Mouse (Mus musculus) T-helper 17 cell (primary cell): ENCODE measurements around the gene Alg5.

Experiments used
- in situ Hi-C, 2 experiments: fragments of 300-600 bp; cut with MboI, MseI; formaldehyde crosslinking; loops; 1 replicate in 1 of 2; 2 replicates in 1 of 2; pipeline ENCODE4 v1.15.1; 2025; ENCODE audit warnings: high pct_unique_total_duplicates in 2 of 2

Gene Alg5

GRCm38 (mm10) chr3:54773613-54774012 lies 38.3 kb downstream of the Alg5 start:
- in situ Hi-C loops = loop anchor here in 1 of 2 experiments (10.0 kb wide), 1 partner anchor 1179 kb away; no protein-coding TSS in a partner anchor

DNA sequence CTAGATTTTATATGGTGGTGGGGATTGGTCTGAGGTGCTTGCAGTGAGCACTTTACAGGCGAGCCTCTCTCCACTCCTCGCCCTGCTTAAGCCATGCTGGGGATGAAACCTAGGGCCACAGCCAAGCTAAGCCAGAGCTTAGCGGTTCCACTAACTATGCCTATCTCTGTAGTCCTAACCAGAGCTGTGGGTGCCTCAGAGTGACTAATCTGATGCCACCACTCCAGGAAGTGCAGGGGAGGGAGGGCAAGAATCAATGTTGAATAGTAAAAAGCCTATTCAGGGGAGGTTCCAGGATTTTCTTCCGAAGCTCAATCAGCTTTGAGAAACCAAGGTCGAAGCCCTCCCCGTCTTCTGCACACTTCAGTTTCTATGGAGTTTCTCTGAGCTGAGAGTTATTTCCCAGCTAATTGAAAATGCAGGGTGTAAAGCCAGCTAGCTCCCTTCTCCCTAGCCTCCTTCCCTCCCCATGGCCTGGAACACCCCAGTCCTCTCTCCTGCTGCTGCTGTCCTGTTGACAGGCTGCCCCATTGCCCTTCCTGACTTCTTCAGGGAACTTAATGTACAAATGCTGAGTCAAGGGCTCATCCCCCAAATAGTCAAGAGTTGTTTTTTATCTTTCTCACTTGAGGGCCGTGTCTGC lies 40.8 kb downstream of the Alg5 start:
- in situ Hi-C loops = loop anchor here in 1 of 2 experiments (10.0 kb wide), 1 partner anchor 1181 kb away; no protein-coding TSS in a partner anchor

DNA sequence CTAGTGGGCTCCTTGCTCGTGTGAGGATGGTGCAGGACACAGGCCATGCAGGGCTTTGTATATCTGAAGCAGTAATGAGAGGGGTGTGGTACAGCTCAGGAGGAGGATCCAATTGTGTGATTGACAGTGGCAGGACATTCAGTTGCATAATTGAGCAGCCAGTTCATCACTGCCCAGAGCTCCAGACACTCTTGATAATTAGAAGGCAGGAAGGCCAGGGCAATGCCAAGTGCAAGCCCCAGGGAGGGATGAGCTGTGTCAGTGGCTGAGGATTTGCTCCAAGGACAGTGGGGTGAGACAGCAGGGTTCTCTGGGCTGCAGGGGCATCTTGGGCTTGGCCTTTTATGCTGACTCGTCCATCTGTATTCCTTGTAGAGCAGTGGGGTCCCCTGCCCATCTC lies 55.3 kb downstream of the Alg5 start:
- in situ Hi-C loops = no loop called here

DNA sequence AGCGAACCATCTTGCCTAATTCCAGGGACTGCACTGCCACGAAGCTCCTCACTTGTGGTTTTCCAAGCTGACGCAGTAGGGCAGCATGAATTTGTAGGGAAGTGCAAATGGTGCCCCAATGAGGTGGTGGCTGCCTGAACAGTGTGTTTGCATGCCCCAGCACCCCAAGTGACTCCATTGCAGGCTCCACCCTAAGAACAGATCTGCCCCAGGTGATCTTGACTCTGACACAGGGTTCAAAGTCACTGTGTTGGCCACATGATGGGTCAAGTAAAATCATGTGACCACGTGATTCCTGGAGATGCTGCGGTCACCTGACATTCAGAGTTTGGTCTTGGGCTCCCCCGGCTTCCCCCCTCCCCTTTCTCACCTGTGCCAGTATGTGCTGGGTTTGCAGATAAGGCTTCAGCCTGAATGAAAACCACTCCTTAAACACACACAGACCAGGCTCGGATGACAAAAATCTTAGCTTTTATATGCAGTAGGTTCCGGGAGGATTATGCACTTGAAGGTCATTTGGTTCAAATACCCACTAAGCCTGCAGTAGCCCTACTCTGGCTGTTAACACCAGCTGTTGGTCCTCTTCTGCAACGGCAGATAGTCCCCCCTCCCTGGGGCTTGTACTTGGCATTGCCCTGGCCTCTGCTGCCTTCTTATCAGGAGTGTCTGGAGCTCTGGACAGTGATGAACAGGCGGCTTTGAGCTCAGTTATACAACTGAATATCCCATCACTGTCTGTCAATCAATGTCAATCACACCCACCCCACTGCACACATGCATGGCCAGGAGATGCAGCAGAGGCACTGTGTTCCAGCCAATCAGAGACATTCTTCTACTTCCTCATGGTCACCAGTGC lies 56.7 kb downstream of the Alg5 start:
- in situ Hi-C loops = no loop called here

DNA sequence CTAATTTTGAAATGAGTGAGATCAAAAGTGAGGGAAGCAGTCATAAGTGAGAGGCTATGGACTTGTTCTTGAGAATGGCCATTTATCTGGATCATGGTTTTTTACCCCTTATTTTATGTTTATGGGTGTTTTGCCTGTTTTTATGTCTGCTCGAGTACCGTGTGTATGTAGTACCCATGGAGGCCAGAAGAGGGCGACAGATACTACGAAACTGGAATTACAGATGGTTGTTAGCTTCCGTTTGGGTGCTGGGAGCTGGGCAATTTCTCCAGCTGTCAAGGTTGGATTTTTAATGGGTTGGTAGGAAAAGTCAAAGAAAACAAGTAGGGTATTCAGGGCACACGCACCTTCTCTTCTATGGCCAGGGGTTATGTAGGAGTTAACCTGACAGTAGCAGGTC lies 58.4 kb downstream of the Alg5 start:
- in situ Hi-C loops = no loop called here

DNA sequence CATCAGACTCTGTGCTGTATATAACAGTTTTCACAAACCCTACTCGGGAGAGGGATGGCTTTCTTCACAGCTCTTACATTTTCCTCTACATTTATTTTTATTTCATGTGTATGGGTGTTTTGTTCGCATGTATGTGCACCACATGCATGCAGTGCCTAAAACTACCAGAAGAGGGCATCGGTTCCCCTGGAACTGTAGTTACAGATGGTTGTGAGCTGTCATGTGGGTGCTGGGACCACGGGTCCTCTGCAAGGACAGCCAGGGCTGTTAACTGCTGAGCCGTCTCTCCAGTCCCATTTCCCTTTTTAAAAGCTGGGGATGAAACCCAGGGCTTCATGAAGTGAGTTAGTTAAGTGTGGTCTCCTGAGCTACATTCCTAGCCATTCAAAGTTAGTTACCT lies 60.0 kb downstream of the Alg5 start:
- in situ Hi-C loops = no loop called here

DNA sequence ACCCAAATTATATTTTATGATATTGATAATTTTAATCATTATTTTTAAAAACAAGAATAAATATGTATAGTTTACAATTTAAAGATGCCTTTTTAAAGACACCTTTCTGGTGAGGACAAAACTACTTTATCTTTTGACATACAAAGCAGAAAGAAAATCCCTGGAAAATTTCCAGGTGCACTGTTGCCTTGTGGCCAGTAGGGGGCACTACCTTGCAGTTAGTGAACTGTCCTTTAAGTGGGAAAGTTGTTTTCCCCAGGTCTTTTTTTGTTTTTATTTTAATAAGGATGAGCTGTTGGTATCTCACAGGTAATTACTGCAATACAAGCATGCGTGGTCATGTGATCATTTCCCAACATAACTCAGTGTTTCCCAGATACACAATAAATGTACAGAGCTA lies 60.5 kb downstream of the Alg5 start:
- in situ Hi-C loops = no loop called here

GRCm38 (mm10) chr3:54797211-54797610 lies 61.9 kb downstream of the Alg5 start:
- in situ Hi-C loops = no loop called here
